Mouse (Mus musculus): ENCODE measurements at regions not wholly inside any gene's neighbourhood (a gene's known extent, or its start where the extent isn't known, plus 50 kb on each side); places are given as distances from the start of the nearest gene placed in this dataset.

DNA sequence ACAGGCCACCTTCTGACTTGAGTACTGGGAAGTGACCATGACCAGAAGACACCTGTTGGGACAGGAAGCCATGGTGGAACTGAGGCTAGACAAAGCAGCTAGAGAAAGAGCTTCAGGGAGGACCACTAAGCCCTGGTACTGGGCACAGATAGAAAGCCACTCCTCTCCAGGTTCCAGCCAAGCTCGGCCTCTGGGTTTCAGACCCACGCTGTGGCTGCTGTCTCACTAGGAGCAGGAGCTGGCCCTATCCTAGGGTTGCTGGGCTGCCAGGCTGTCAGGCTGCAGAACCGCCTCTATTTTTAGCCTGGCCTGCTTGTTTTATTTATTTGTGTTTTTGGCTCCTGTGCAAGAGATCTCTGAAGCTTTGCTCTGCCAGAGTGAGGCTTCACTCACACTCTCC is 79.4 kb upstream of the Tnrc6c start:
- no peaks in the 10 kb centered on the region; the same call in 1 of the 2 replicates for H3K4me1 ChIP-seq (ENCODE audit: control insufficient read depth, insufficient read depth, insufficient read length, low read length)
- H3K27ac ChIP-seq (replicated peaks; ENCODE audit: low read depth, low read length) = 0 out of 2 replicates have a peak overlapping the region, but pooled peaks have one; percentile 20
- H3K4me3 ChIP-seq (ENCODE audit: insufficient read depth, low read depth, low read length) = no peak overlapping the region

DNA sequence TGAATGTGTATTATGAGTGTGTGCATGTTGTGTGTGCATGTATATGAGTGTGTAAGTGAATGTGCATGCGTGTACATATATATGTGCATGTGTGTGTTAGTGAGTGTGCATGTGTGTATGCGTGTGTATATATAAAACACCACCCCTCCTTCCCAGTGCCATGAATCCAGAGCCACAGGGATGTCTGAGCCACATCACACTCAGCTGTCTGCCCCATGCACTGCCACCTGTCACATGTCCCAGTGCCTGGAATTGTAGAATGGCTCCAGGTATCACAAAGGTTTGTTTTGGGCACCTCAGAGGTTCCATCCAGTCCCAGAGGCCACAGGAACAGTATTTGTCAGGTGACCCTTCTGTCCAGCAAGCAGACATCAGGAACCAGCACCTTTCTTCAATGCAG is 75.0 kb upstream of the Tnrc6c start:
- H3K27ac ChIP-seq (replicated peaks; ENCODE audit: low read depth, low read length) = no peak overlapping the region
- H3K4me3 ChIP-seq (ENCODE audit: insufficient read depth, low read depth, low read length) = no peak overlapping the region
- H3K4me1 ChIP-seq (ENCODE audit: control insufficient read depth, insufficient read depth, insufficient read length, low read length) = no peaks in the 10 kb centered on the region

DNA sequence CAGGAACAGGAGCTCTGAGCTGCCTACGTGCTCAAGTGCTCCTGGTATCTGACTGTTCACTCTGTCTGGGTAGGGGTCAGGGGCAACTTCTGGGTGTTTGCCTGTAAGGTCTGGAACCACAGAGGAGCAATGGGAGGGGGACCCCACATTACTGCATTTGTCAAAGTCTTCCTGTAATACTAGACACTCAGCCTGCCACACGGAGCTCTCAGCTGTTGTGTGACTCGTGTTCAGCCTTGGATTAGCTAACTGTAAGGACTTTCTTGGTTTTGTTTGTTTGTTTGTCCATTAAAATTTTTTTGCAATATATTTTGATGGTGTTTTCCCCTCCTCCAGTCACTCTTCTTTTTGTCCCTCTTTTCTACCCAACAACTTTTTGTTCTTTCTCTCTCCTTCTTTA is 74.4 kb upstream of the Tnrc6c start:
- no peak overlapping the region for H3K4me3 ChIP-seq (ENCODE audit: insufficient read depth, low read depth, low read length)
- H3K27ac ChIP-seq (replicated peaks; ENCODE audit: low read depth, low read length) = no peak overlapping the region
- no peaks in the 10 kb centered on the region for H3K4me1 ChIP-seq (ENCODE audit: control insufficient read depth, insufficient read depth, insufficient read length, low read length)

DNA sequence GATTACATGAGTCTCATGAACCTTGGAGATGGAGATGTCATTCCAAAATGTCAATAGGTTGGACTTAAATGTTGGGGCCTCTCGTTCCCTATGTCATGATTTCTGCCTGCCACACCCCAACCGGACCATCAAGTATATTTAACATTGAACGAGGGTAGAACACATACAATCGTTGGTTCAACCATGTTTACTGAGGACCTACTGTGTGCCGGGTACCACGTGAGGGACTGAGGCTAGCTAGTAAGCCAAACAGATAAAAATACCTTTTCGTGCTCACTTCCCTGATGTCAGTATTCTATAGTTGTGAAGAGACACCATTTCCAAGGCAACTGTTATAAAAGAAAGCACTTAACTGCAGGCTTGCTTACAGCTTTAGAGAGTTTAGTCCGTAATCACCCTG is 70.6 kb upstream of the Tnrc6c start:
- no peak overlapping the region for H3K4me3 ChIP-seq (ENCODE audit: insufficient read depth, low read depth, low read length)
- H3K27ac ChIP-seq (replicated peaks; ENCODE audit: low read depth, low read length) = no peak overlapping the region
- no peaks in the 10 kb centered on the region for H3K4me1 ChIP-seq (ENCODE audit: control insufficient read depth, insufficient read depth, insufficient read length, low read length)

DNA sequence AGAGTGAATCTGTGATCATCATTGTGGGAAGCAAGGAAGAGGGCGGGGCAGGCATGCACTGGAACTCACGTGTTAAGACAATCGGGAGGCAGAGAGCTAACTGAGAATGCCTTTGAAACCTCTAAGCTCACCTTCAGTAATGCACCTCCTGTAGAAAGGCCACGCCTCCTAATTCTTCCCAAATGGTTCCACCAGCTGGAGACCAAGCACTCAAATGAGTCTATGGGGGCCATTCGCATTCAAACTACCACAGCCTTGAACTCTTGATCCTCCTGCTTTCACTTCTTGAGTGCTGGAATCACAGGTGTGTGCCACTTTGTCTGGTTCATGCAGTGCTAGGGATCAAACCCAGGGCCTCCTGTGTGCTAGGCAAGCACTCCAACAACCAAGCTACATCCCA is 68.5 kb upstream of the Tnrc6c start:
- Histone ChIP-seq H3K27ac (replicated peaks; ENCODE audit: low read depth, low read length) (no peak overlapping the region), H3K4me3 (ENCODE audit: insufficient read depth, low read depth, low read length) (no peak overlapping the region), H3K4me1 (ENCODE audit: control insufficient read depth, insufficient read depth, insufficient read length, low read length) (no peaks in the 10 kb centered on the region)

DNA sequence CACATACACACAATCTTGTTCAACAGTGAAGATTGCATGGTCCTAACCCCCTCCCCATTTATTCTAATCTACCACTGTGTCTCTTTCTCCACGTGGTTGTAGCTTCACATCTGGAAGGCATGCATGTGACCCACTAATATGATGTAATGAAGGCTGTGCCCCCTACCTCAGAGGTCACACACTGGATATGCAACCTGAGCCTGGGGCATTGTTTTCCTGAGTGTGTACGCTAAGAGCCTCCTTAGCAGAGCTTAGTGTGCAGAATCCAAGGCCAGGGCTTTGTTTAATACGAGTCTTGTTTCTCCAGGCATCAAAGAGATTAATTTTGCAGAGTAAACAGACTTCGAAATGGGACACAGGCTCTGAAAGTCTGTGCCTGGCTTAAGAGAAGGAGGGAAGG is 68.0 kb upstream of the Tnrc6c start:
- no peak overlapping the region for H3K4me3 ChIP-seq (ENCODE audit: insufficient read depth, low read depth, low read length)
- H3K27ac ChIP-seq (replicated peaks; ENCODE audit: low read depth, low read length) = no peak overlapping the region
- H3K4me1 ChIP-seq (ENCODE audit: control insufficient read depth, insufficient read depth, insufficient read length, low read length) = no peaks in the 10 kb centered on the region

DNA sequence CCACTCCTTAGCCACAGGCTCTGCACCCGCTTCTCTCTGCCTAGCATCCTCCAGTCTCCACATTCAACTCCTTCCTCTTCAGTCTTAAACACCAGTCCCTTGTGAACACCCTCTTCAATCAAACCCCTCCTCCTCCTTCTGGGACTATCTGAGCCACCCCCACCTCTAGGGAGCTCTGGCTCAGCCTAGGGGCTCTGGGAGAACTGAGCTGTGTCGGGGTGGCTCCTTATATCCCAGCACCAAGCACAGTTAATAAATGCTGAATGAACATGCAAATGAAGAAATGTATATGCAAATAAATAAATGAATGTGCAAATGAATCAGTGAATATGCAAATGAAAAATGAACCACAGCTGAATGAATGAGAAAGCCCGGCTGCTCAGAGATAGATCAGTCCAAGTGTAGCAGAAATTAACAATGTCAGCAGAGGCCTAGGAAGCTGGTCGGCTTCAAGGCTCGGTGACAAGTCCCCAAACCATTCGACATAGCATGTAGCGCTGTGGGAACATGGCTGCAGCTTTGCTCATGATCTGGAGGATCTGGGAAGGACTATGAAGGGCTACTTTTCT is 67.1 kb upstream of the Tnrc6c start:
- no peak overlapping the region for H3K27ac ChIP-seq (replicated peaks; ENCODE audit: low read depth, low read length)
- H3K4me1 ChIP-seq (ENCODE audit: control insufficient read depth, insufficient read depth, insufficient read length, low read length) = no peaks in the 10 kb centered on the region
- H3K4me3 ChIP-seq (ENCODE audit: insufficient read depth, low read depth, low read length) = no peak overlapping the region

DNA sequence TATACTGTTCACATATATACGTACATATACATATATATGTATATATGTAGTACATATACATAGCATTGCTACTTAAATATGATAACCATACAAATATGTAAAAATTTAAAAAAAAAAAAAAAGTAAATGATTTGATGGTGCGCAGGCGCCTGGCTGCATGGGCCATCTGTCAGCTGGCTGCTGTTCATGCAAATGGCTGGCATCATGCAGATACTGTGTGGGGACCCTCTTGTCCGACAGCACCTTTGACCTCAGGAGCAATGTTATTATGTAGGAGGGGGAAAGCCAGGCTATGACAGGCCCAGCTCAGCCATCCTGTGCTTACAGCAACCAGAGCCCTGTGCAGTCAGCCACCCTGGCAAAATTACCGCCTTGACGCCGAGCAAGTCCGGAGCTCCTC is 65.1 kb upstream of the Tnrc6c start:
- no peaks in the 10 kb centered on the region for H3K4me1 ChIP-seq (ENCODE audit: control insufficient read depth, insufficient read depth, insufficient read length, low read length)
- H3K4me3 ChIP-seq (ENCODE audit: insufficient read depth, low read depth, low read length) = no peak overlapping the region
- no peak overlapping the region for H3K27ac ChIP-seq (replicated peaks; ENCODE audit: low read depth, low read length)

DNA sequence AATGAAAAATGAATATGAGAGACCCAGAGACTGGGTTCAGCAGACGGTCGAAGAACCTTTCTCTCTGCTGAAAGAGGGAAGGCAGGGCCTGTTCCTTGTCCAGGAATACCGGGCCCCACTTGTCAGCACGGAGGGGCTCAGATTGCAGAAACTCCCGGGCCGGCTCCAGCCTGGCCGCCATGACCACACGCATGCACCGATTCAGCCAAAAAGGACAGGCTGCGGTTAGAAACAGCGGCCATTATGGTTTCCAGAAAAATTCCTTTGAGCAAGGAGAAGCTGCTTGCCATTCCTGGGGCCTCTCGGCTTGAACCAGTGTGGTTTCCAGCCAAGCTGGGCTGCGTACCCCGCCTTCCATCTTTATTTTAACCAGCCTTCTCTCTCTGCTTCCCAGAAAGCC is 64.7 kb upstream of the Tnrc6c start:
- H3K4me1 ChIP-seq (ENCODE audit: control insufficient read depth, insufficient read depth, insufficient read length, low read length) = no peaks in the 10 kb centered on the region
- no peak overlapping the region for H3K27ac ChIP-seq (replicated peaks; ENCODE audit: low read depth, low read length)
- no peak overlapping the region for H3K4me3 ChIP-seq (ENCODE audit: insufficient read depth, low read depth, low read length)

DNA sequence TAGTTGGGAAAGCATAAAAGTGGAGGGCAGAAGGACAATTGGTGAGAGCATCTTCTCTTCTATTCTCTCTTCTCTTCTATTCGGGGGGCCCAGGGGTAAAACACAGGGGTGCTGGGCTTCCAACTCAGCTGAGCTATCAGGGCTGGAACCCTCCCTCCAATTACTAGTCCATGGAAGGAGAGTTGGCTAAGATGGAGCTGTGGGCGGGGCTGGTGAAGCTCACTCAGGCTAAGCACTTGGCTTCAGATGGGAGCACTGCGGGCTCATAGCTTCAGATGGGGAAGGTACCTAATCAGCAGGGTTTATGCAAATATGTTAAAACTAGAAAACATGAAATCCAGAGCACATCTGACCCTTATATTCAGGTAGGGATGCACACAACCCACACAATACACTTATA is 61.5 kb upstream of the Tnrc6c start:
- Histone ChIP-seq H3K4me1 (ENCODE audit: control insufficient read depth, insufficient read depth, insufficient read length, low read length) (0 out of 2 replicates have a peak, but pooled peaks cover 5% of the 10 kb centered on the region), H3K4me3 (ENCODE audit: insufficient read depth, low read depth, low read length) (no peak overlapping the region), H3K27ac (replicated peaks; ENCODE audit: low read depth, low read length) (no peak overlapping the region)

DNA sequence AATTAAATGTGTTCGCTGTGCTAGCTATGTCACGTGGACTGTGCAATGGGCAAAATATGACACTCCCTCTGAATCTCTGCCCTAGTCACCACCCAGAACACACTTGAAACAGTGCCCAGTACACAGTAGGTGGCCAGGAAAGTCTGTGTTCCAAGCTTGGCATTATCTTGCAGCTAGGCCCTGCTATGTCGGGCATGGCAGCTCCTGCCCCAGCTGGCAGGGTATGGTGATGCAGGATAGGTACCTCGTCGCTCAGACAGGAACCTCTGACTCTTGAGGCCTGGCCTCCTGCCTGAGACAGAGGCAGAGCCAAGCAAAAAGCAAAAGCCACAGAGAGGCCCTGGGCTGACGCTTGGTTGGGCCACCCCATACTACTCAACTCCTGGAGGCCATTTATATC is 57.9 kb upstream of the Tnrc6c start:
- Histone ChIP-seq H3K4me1 (ENCODE audit: control insufficient read depth, insufficient read depth, insufficient read length, low read length) (peaks cover 11% of the 10 kb centered on the region; the same call in 1 of the 2 replicates), H3K27ac (replicated peaks; ENCODE audit: low read depth, low read length) (no peak overlapping the region), H3K4me3 (ENCODE audit: insufficient read depth, low read depth, low read length) (no peak overlapping the region)

DNA sequence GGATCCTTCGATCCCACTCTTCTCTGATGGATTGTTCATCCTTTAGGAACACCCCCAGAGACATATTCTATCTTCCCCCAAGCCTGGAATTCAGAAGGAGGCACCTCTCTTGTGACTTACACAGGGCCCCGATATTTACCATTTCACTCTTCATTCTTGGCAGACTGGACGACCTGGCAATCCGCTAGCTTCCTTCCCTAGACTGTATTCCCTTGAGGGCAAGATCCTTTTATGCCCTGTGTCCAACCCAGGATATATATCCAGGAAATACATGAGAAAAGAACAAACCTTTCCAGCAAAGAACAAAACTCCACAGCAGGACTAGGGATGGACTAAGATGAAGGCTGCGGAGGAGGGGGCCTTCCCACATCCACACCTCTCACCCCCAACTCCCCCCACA is 56.3 kb upstream of the Tnrc6c start:
- Histone ChIP-seq H3K27ac (replicated peaks; ENCODE audit: low read depth, low read length) (no peak overlapping the region), H3K4me3 (ENCODE audit: insufficient read depth, low read depth, low read length) (no peak overlapping the region), H3K4me1 (ENCODE audit: control insufficient read depth, insufficient read depth, insufficient read length, low read length) (peaks cover 11% of the 10 kb centered on the region; the same call in 1 of the 2 replicates)

DNA sequence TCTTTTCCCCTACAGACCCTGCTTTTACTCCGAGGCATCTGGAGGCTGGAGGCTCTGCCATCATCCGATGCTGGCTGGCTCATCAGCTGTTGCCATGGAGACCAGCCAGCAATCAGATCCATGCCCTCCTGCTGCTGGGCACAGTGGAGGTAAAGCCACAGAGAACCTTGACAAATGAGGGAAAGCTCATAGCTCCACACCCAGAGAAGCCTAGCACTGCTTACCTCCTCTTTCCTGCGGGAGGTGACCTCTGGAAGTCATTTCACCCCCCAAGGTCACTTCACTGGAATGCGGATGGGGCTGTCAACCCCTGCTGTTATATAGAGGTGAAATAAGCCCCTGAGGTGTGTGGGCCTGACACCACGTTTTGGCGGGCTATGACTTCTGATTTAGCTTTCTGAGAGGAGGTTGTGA is 55.9 kb upstream of the Tnrc6c start:
- peak overlapping the region; percentile 67; the same call in 1 of the 2 replicates for H3K4me3 ChIP-seq (ENCODE audit: insufficient read depth, low read depth, low read length)
- peaks cover 11% of the 10 kb centered on the region; the same call in 1 of the 2 replicates for H3K4me1 ChIP-seq (ENCODE audit: control insufficient read depth, insufficient read depth, insufficient read length, low read length)
- no peak overlapping the region for H3K27ac ChIP-seq (replicated peaks; ENCODE audit: low read depth, low read length)

DNA sequence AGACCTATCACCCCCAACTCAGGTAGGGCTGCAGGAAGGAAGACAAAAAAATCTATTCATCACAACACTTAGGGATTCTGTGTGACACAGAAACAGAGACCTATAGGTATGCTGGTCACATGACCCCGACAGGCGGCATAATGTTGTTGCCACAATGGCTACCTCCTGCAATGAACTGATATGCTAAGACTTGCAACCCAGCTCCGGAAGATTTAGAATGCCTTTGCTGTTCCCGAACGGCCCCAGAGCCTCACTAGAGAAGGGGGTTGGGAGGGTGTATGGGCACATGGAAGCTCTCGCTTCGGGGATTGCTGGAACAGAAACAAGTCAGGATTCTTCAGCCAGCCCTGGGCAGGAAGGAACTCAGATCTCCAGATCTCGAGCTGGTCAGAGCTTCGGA is 55.5 kb upstream of the Tnrc6c start:
- peak overlapping the region; percentile 53 for H3K27ac ChIP-seq (replicated peaks; ENCODE audit: low read depth, low read length)
- peak overlapping the region; percentile 67 for H3K4me3 ChIP-seq (ENCODE audit: insufficient read depth, low read depth, low read length)
- H3K4me1 ChIP-seq (ENCODE audit: control insufficient read depth, insufficient read depth, insufficient read length, low read length) = peaks cover 11% of the 10 kb centered on the region; the same call in 1 of the 2 replicates

DNA sequence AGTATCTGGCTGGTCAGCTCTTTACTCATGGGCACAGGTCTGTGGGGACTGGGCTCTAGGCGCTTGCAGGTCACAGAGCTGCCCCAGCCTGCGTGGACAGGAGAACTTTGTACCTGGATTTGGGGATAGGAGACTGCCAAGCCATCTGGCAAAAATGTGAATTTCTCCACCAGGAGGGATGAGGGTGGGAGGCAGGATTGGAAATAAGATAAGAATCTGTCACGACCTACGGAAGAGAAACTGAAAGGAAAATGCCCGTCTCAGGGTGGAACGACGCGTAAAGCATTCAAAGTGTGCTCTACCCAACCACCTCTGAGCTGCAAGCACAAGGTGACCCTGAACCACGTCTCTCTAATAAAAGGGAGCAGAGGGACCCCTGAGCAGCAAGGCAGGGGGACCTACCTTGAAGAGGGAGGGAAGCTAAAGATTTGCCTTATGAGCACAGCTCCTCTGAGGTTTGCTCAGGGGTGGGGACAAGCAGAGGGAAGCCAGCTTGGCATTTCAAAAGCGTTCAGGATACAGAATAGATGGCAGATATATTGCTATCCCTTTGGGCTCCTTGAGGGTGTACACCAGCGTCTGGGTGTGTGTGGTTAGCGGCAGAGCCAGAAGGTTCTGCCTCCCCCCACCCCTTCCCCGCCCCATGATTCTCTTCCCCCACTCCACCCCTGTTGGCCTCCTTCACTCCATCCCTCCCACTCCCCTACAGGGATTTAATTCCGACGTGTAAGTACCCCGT is 54.9 kb upstream of the Tnrc6c start:
- Histone ChIP-seq H3K27ac (replicated peaks; ENCODE audit: low read depth, low read length) (peak overlapping the region; percentile 53), H3K4me3 (ENCODE audit: insufficient read depth, low read depth, low read length) (peak overlapping the region; percentile 67), H3K4me1 (ENCODE audit: control insufficient read depth, insufficient read depth, insufficient read length, low read length) (peaks cover 11% of the 10 kb centered on the region; the same call in 1 of the 2 replicates)

DNA sequence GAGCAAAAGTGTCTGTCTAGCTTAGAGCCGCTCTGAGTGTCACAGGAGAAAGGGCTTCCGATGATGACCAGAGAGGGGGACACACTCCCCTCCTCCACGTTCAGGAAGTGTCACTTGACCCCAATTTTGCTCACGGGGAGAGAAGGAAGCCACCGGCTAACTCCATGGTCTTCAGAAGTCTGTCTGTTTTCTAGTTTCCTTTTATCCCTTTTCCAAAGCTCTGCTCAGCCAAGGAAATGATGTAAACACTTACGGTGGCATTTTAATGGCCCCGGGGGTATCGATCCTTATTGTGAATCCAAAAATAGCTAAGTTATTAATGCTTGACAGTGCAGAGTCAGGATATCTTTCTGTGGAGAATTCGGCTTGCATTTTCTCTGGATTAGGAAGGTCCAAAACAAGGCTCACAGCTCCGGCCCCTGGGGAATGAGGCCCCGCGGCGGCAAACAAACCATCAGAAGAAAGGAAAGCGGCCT is 54.3 kb upstream of the Tnrc6c start:
- H3K4me3 ChIP-seq (ENCODE audit: insufficient read depth, low read depth, low read length) = peak overlapping the region; percentile 67
- peaks cover 11% of the 10 kb centered on the region; the same call in 1 of the 2 replicates for H3K4me1 ChIP-seq (ENCODE audit: control insufficient read depth, insufficient read depth, insufficient read length, low read length)
- no peak overlapping the region for H3K27ac ChIP-seq (replicated peaks; ENCODE audit: low read depth, low read length)
